Comparison of ENCODE assay signal across 23 mouse cellular contexts in the genomic region with DNA sequence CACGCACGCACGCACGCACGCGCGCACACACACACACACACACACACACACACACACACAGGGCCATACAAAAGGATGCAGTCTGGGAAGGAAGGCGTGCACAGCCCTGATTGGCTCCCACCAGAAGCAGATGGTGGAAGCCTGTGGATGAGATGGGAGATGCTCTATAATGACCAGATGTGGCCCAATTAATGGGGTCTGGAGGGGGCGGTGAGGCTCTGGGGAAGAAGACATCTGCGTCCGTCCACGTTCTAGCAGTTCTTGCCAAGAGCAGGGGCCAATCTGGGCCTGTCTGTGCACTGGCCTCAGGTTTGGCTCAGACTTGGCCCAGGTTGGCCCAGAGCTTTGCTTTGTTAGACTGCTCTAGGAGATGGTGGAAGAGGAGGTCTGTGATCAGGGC. TPM values are rescaled to one million over a fixed set of nuclear protein-coding genes. Genes with fewer than 3 reads are reported as not detected.
DNase-seq lines count a peak whose midpoint lies in the region; ATAC-seq lines count a peak whose summit lies in the region.
"Had no signal": no experiment of that assay in that cellular context is flagged by ENCODE, and none has a peak within 500 bp of the region (broad histone marks: within the 10 kb centered on the region; RNA-seq: fewer than 3 reads in every experiment).

No protein-coding gene starts in this region.

- H3K9me3 ChIP-seq in hindbrain, embryonic 14.5 days (ENCODE audit: control insufficient read depth, low read length): no peaks in the 10 kb centered on the region
- H3K9me3 ChIP-seq in hindbrain, embryonic 13.5 days: no peaks in the 10 kb centered on the region
- H3K9me3 ChIP-seq in neural tube, embryonic 13.5 days: no peaks in the 10 kb centered on the region
- no peaks in the 10 kb centered on the region for H3K9me3 ChIP-seq in forebrain, embryonic 15.5 days
- H3K9me3 ChIP-seq: G1E; heart, embryonic 12.5 days; hindbrain, embryonic 15.5 days had no signal

- H3K4me3 ChIP-seq in hindbrain, embryonic 14.5 days (replicated peaks; ENCODE audit: low read length): no peak overlapping the region
- H3K4me3 ChIP-seq in hindbrain, embryonic 13.5 days: no peak overlapping the region
- no peak overlapping the region for H3K4me3 ChIP-seq in neural tube, embryonic 13.5 days
- H3K4me3 ChIP-seq in forebrain, embryonic 15.5 days: no peak overlapping the region
- H3K4me3 ChIP-seq: heart, embryonic 12.5 days; hindbrain, embryonic 15.5 days had no signal

- ATAC-seq in cerebellum, adult (ENCODE audit: insufficient number of reproducible peaks, low FRiP score, low TSS enrichment): no peak
- 0 out of 2 replicates have a peak, but pooled peaks have one; percentile 11 for ATAC-seq in hindbrain, embryonic 14.5 days (ENCODE audit: low FRiP score)
- no peak for ATAC-seq in hindbrain, embryonic 13.5 days (ENCODE audit: low FRiP score)
- peak; percentile 42; the same call in 1 of the 2 replicates for ATAC-seq in neural tube, embryonic 13.5 days (ENCODE audit: low read depth)
- ATAC-seq in forebrain, embryonic 15.5 days (replicated peaks): no peak
- ATAC-seq: CD4-positive, CD25-positive, alpha-beta regulatory T cell, adult 4 months; forebrain, embryonic 16.5 days; inflammation-experienced regulatory T-cells, adult 6 months had no signal

- no peak overlapping the region for H3K27ac ChIP-seq in hindbrain, embryonic 14.5 days
- H3K27ac ChIP-seq in hindbrain, embryonic 13.5 days: no peak overlapping the region
- H3K27ac ChIP-seq in neural tube, embryonic 13.5 days (replicated peaks): peak overlapping the region; percentile 30; the same call in 1 of the 2 replicates
- no peak overlapping the region for H3K27ac ChIP-seq in forebrain, embryonic 15.5 days (replicated peaks)
- H3K27ac ChIP-seq: hindbrain, embryonic 15.5 days had no signal

- H3K4me2 ChIP-seq in hindbrain, embryonic 14.5 days (replicated peaks): no peak overlapping the region
- H3K4me2 ChIP-seq in hindbrain, embryonic 13.5 days: no peak overlapping the region
- H3K4me2 ChIP-seq in neural tube, embryonic 13.5 days: no peak overlapping the region
- H3K4me2 ChIP-seq in forebrain, embryonic 15.5 days (replicated peaks): no peak overlapping the region
- H3K4me2 ChIP-seq: heart, embryonic 12.5 days; hindbrain, embryonic 15.5 days had no signal

- no peaks in the 10 kb centered on the region for H3K27me3 ChIP-seq in hindbrain, embryonic 14.5 days (ENCODE audit: control insufficient read depth, insufficient read depth, low read length)
- H3K27me3 ChIP-seq in hindbrain, embryonic 13.5 days: peaks cover 12% of the 10 kb centered on the region; the same call in 1 of the 2 replicates
- 0 out of 2 replicates have a peak, but pooled peaks cover 3% of the 10 kb centered on the region for H3K27me3 ChIP-seq in neural tube, embryonic 13.5 days
- no peaks in the 10 kb centered on the region for H3K27me3 ChIP-seq in forebrain, embryonic 15.5 days
- H3K27me3 ChIP-seq: hindbrain, embryonic 15.5 days had no signal

- peak; percentile 47 to 59 for DNase-seq in cerebellum, postnatal 10 days
- DNase-seq in hindbrain, embryonic 14.5 days (ENCODE audit: low spot score): no peak
- no peak for DNase-seq in neural tube, embryonic 10.5 days (ENCODE audit: extremely low spot score, low spot score)
- DNase-seq: adrenal gland, adult 8-10 months; adrenal gland, postnatal 36 days; B cell, adult 2 months; cerebellum, adult 11-12 months; cerebellum, adult 9-10 months; cerebellum, postnatal 36 days; gastrocnemius, postnatal 14 days had no signal

- peaks cover 20% of the 10 kb centered on the region for H3K4me1 ChIP-seq in hindbrain, embryonic 14.5 days (replicated peaks; ENCODE audit: control insufficient read depth, insufficient read depth, low read length)
- H3K4me1 ChIP-seq in hindbrain, embryonic 13.5 days (replicated peaks): peaks cover 32% of the 10 kb centered on the region
- H3K4me1 ChIP-seq in neural tube, embryonic 13.5 days (replicated peaks): peaks cover 32% of the 10 kb centered on the region
- H3K4me1 ChIP-seq in forebrain, embryonic 15.5 days: peaks cover 23% of the 10 kb centered on the region
- H3K4me1 ChIP-seq: heart, embryonic 12.5 days had no signal

- H3K9ac ChIP-seq in hindbrain, embryonic 14.5 days: no peak overlapping the region
- H3K9ac ChIP-seq in hindbrain, embryonic 13.5 days: no peak overlapping the region
- H3K9ac ChIP-seq in neural tube, embryonic 13.5 days: no peak overlapping the region
- no peak overlapping the region for H3K9ac ChIP-seq in forebrain, embryonic 15.5 days (replicated peaks)
- H3K9ac ChIP-seq: heart, embryonic 12.5 days; hindbrain, embryonic 15.5 days had no signal

- 62% methylated on average over 12 of the region's 12 CpGs for WGBS in hindbrain, embryonic 14.5 days
- 57% methylated on average over 5 of the region's 12 CpGs for WGBS in hindbrain, embryonic 13.5 days
- WGBS in neural tube, embryonic 13.5 days: 51% methylated on average over 7 of the region's 12 CpGs
- WGBS in forebrain, embryonic 15.5 days: 80% methylated on average over 12 of the region's 12 CpGs

- no peaks in the 10 kb centered on the region for H3K36me3 ChIP-seq in hindbrain, embryonic 14.5 days (replicated peaks; ENCODE audit: control insufficient read depth, insufficient read depth)
- no peaks in the 10 kb centered on the region for H3K36me3 ChIP-seq in hindbrain, embryonic 13.5 days
- no peaks in the 10 kb centered on the region for H3K36me3 ChIP-seq in neural tube, embryonic 13.5 days
- H3K36me3 ChIP-seq in forebrain, embryonic 15.5 days: no peaks in the 10 kb centered on the region
- H3K36me3 ChIP-seq: G1E; heart, embryonic 12.5 days; hindbrain, embryonic 15.5 days had no signal

RNA-seq across cellular contexts. Expression of gene Hmx1, which starts 55.8 kb away (rescaled TPM):
- 0.26 TPM in 1 of 2 replicates, not detected in the other for polyA plus RNA-seq in hindbrain, embryonic 14.5 days (2014; fragmentation: Nextera tagmentation; extraction: Ambion mirVana)
- polyA plus RNA-seq in hindbrain, embryonic 13.5 days (2015; fragmentation: Nextera tagmentation; extraction: Ambion mirVana): 0.54 and 1.5 TPM in 2 replicates
- 8.7 and 12.3 TPM in 2 replicates for polyA plus RNA-seq in neural tube, embryonic 13.5 days (2015; fragmentation: Nextera tagmentation; extraction: Ambion mirVana)
- polyA plus RNA-seq in forebrain, embryonic 15.5 days (2015; fragmentation: Nextera tagmentation; extraction: Ambion mirVana): not detected in 2 replicates
- polyA plus RNA-seq: CD4-positive, CD25-positive, alpha-beta regulatory T cell, adult 4 months; forebrain, embryonic 16.5 days; frontal cortex, adult 2 months; G1E; gonadal fat pad, adult 2 months; heart, embryonic 12.5 days; heart, embryonic 16.5 days; hindbrain, embryonic 15.5 days; inflammation-experienced regulatory T-cells, adult 6 months had no signal

Comparison
In these comparisons a context has a peak if more than half of its experiments do, and no peak if none do; other contexts are left out.
1. ATAC-seq: peak in hindbrain, embryonic 14.5 days (single experiment) and neural tube, embryonic 13.5 days (single experiment); none in cerebellum, adult (single experiment), hindbrain, embryonic 13.5 days (single experiment) and forebrain, embryonic 15.5 days (single experiment).
2. DNase-seq: peak in cerebellum, postnatal 10 days (2 of 2); none in hindbrain, embryonic 14.5 days (single experiment) and neural tube, embryonic 10.5 days (single experiment).